Mouse (Mus musculus) heart, postnatal 14 days (tissue): ENCODE measurements around the gene Rab33a. TPM values are rescaled to one million over a fixed set of nuclear protein-coding genes. Genes with fewer than 3 reads are reported as not detected.

Source experiments
- DNase-seq, 2 experiments: peaks; one replicate each; pipeline ENCODE4 v3.0.0; 2021 to 2022
- intact Hi-C: fragments of 180-260 bp; cut with DNase I; formaldehyde crosslinking; loops from one replicate; pipeline ENCODE4 v1.15.1; 2025
- long read RNA-seq, 2 experiments: library from polyadenylated mRNA; stranded (forward); transcript quantifications; one replicate each; pipeline ENCODE4 v2.0.0; 2021
- total RNA-seq, 2 experiments: library from RNA; stranded (reverse); gene quantifications; 2 replicates each; pipeline ENCODE4 v1.2.3; 2021

Rab33a gene
- total RNA-seq: under 1 TPM in 1 of 2 experiments, not detected in 1; 0.24 TPM
- long read RNA-seq, experiment 1: 0 reads
- long read RNA-seq, experiment 2, partial matches to known transcripts: 0 of 1 reads
- long read RNA-seq, experiment 2, other reads (novel, unspliced or antisense): 0 of 1 reads

DNA sequence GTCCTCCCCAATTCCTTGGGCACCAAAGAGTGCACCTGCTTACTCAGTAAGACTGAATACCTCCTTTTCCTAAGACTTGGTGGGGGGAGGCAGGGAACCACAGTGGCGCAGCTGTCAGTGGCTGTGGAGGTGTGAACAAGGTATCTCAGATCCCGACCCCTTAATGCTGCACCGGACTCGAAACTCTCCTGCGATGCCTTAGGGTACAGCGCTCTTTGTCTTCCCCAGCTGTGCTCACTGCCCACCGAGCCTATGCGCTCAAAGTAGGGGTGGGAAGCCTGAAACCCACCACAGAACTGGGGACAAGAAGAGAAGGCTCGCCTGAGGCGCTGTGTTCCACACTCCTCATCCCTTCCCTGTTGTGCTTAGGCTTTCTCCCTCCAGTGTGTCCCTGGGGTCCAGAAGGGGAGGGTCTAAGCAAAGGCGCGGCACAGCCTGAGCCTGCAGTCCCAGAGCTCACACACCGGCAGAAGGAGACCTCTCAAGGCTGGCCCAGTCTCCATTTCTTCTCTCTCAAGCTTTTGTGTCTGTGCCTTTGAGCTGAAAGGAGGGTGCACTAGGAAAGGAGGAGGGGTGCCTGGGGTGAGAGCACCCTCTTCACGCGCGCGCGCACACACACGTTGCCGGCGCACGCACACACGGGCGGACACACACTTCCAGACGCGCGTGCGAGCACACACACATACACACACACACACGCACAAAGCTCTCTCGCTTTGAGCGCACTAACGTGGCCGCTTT lies at the start of gene Rab33a:
Rab33a (plus strand) TSS at position 478 of the 741 bp plus-strand sequence.
- DNase-seq: peak; percentile 8 to 9
- intact Hi-C loops: no loop called here

DNA sequence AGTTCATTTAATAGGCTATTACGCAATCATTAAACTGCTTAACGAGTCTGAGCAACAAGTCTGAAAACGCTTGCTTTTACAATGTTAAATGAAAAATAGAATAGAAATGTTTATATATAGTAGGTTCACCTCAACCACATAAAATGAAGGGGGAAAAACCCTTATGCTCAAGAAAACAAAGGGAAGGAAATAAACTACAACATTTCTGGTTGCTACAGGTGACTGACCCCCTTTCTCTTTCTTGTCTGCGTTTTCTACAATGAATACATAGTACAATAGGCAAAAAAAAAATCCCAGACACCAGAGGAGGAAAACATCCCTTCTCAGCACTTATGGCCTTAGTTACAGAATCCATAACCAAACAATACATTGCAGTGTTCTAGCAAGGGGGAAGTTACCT lies 38.0 kb upstream of the Rab33a start:
- intact Hi-C loops: no loop called here
- DNase-seq: no peak

DNA sequence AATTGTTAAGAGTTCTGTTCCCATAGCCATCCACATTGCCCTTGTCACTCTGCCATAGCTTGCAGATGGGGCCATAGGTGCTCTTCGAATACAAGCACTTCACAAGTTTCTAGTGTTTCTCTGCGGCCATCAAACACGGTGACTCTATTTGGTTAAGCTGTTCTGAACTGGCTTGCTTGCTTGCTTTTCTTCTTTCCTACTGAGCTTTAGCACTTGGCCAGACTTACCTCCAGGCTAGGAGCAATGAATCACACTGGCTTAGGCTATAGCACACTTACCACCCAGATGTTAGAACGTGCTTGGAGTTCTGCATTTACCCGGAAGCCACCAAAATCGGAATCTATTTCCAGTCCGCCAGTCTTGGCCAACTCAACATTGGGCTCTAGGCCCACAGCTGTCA lies 37.4 kb upstream of the Rab33a start:
- intact Hi-C loops: no loop called here
- DNase-seq: no peak

DNA sequence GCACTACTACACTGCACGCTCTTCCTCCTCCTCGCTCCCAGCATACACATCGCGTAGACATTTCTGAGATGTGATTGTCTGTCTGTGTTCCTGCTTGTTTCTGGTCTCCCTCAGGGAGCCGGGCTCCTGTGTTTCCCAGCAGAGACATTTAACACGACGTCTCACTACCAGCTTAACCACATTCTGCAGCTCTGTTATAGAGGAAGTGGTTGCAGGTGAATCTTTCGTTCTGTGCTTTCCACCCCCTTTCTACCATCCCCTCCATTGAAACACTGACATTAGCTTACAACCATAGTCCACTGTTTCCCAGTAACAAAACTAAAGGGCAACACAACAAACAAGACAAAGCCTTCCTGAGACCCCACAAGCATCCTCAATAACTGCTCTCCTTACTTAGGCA lies 25.3 kb upstream of the Rab33a start:
- DNase-seq: no peak
- intact Hi-C loops: no loop called here

DNA sequence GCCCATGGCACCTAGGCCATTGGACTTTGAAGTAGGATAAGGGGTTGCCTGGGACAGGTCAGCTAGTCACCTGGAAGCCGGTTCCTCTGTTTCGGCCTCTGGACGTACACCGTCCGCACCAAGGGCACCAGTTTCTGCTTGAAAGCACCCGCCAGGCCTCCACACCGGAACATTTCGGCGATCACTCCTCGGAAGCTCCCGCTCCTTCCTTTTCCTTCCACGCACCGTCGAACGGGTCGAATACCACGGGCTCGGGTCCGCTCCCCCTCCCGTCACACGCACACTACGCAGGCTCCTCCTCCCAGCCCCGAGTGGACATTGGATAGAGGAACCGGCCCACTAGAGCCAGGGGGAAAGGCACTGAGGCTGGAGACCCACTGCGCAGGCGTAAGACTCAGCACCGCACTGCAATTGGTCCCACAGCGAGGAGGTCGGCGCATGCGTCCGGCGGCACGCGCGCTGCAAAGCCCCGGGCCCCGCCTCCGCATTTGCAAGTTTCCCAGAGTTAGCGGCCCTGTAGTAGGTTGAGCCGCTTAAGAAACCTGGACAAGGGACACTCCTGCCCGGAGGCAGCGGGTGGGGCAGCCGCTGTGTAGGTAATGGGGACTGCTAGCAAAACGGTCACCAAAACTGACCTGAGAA lies 5.8 kb upstream of the Rab33a start, which contains the start of gene Aifm1:
Aifm1 (minus strand) TSS at position 398 of the 642 bp plus-strand sequence.
- intact Hi-C loops: no loop called here

DNA sequence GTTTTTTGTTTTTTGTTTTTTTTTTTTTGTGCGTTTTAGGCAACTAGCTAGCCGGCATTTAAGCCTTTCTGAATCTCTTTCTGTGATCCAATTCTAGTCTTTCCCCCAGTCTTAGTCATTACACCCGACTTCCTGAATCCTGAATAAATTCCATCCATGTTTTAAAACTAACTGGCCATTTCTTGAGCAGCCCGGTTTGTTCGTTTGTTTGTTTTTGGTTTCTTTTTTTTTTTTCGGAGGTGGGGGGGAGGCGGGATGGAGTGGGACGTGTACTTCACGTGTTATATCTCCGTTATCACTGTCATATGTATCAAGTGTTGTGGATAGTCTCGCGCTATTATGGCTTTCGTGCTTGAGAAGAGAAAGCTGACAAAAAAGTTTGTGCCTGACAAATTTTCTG lies 5.3 kb upstream of the Rab33a start:
- intact Hi-C loops: no loop called here
- DNase-seq: no peak

More for the DNA sequence above, 5.8 kb upstream of the Rab33a start, which contains the start of gene Aifm1:
- peak; percentile 90 to 92 for DNase-seq

DNA sequence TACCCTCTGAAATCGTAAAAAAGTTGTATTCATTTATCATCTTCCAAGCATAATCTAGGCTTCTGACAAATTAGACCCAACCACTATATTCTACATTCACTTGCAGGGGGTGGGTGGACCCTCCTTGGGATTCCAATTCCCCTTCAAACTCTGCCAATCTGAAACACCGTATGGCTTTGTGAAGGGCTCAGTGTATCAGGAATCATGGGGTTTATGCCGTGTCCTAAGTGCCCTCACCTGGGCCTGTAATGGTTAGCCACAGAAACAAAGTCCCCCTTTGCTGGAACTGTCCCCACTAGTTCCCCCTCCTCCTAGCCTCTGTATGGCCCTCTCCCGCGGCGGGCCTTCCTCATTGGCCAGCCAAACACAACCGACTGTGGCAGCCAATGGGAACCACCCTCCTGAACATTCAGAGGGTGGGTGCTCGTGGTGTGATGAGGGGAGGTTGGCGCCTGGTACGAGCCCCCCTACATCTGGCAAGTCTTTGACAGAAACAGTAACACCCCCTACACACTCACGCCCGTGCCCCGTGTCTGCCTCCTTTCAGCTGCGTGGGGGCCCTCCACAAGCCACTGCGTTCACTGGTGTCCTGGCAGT lies 776 bp upstream of the Rab33a start:
- DNase-seq: no peak
- intact Hi-C loops: no loop called here

DNA sequence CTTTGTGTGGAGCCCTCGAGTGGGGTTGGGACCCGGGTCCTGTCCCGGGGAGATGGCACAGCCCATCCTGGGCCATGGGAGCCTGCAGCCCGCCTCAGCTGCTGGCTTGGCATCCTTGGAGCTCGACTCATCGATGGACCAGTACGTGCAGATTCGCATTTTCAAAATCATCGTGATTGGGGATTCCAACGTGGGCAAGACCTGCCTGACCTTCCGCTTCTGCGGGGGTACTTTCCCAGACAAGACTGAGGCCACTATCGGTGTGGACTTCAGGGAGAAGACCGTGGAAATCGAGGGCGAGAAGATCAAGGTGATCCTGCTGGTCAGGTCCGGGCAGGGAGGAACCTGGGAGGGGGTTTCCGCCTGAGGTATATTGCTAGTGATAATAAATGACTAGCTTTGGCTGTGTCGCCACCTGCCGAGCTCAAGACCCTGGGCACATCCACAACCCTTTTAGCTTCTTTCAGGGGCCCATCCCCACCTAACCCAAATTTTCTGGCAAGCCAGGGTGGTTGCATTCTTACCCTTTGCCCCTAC lies 532 bp downstream of the Rab33a start:
- no peak for DNase-seq
- intact Hi-C loops: no loop called here

DNA sequence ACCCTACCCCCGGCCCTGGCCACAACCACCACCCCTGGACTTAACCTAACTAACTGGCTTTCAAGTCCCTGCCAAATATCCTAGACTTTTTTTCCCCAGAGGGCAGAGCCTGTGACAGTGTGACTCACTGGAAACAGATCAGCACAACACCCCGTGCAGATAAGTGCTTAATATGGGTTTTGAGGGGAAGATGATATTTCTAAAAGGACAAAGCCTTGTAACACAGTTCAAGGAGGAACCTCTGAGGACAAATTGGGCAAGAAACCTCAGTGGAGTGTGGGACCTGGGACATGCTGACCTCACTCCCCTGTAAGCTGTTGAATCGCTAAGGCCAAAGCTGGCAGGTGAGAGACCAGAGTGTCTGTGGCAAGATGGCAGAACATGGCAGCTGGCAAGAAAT lies 2.6 kb downstream of the Rab33a start:
- intact Hi-C loops: no loop called here
- DNase-seq: no peak

DNA sequence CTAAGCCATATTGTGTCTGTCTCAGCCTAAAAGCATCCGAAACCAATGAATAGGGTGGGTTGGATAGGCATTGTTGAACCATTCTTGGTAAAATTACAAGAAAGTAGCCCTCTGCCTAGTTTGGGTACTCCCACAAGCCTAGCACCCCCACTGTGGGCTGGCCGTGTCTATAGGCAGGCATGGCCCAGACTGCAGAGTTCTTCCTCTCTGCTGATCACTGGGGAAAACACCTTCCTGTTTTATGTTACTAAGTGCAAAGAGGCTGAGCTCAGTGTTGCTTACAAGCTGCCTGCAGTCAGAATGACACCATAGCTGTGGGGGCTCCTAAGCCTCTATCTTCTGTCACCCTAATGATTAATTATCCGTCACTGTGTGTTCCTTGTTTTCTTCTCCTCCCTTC lies 4.4 kb downstream of the Rab33a start:
- intact Hi-C loops: no loop called here
- no peak for DNase-seq

DNA sequence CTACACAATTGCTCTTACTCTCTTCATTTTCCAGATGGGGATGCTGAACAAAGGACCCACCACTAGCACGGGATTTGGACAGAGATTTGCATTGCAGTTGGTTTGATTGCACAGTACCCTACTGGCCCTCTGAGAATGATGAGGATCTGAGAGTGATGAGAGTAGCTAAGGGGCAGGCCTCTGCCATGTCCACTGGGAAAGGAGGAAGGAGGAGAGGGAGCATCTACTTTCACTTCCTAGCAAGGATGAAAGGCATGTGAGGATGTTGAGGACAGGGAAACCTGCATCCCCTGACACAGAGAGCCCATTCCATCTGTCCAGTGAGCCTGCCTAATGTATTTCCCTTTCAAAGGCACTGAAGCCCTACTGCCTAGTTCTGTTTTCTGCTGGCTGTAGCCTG lies 6.2 kb downstream of the Rab33a start:
- intact Hi-C loops: loop anchor here (5.0 kb wide), 1 partner anchor 538 kb away; no protein-coding TSS in a partner anchor
- no peak for DNase-seq

DNA sequence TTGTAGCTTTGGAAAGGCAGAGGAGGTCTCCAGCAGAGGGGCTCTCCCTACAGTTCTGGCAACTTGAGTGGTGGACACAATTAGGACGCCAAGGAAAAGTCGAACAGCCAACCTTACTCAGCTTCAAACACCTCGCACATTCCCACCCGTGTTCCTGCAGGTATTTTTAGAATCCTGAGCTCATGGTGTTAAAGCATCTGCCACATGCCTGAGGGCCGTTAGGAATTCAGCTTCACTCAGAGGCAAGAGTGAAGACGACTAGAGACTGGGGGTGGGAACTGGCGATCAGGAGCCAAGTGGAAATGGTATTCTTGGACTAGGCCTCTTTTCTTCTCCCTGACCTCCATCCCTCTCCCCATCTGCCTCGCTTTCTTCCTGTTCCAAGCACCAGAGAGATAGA lies 6.8 kb downstream of the Rab33a start:
- intact Hi-C loops: loop anchor here (5.0 kb wide), 1 partner anchor 539 kb away; no protein-coding TSS in a partner anchor
- no peak for DNase-seq

DNA sequence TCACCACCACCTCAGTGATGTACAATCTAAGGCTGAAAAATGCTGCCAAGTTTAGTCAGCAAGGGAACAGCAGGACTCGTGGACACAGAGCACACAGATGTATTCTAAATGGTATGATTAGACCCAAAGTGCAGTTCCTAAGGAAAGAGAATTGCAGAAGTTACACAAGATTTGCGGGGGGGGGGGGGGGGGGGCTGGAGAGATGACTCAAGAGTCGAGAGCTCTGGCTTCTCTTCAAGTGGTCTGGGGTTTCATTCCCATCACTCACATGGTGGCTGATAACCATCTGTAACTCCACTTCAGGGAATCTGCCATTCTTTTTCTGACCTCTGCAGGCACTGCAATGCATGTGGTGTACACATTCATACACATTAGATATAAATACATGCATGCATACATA lies 7.3 kb downstream of the Rab33a start:
- intact Hi-C loops: loop anchor here (5.0 kb wide), 1 partner anchor 539 kb away; no protein-coding TSS in a partner anchor
- DNase-seq: no peak

DNA sequence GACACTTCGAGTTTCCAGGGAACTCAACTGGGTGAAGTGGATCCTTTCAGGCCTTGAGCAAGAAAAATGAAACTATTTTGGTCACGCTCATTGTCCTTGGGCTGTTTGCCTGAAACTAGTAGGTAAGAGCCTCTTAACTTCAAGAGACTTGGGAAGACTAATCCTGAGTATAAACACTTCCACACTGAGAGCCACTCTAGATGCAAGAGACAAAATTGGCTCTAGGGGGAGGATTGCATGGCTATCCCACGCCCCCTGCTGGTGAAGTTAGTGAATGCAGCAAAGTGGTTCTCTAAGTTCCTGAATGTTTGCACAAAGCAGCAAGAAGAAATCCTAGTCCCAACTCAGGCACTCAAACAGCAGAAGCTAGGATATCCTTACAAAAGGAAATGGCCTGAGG lies 13.1 kb downstream of the Rab33a start:
- intact Hi-C loops: loop anchor here (1.0 kb wide), 1 partner anchor 109 kb away; no protein-coding TSS in a partner anchor
- DNase-seq: peak; percentile 65 to 80

Other genes with a start within 250 kb of the Rab33a start
- 1 to 10 TPM; 8.2 to 8.8 TPM for gene Bcorl1, start 177.9 kb upstream of the Rab33a start, total RNA-seq
- 10 to 100 TPM in 1 of 2 experiments, 1 to 10 TPM in 1; 8.4 to 12.3 TPM for gene Elf4, start 56.2 kb upstream of the Rab33a start, total RNA-seq
- 100 to 1,000 TPM in 1 of 2 experiments, 10 to 100 TPM in 1; 91.4 to 105 TPM for gene Aifm1, start 5.7 kb upstream of the Rab33a start, total RNA-seq
- 1 to 10 TPM; 8.2 to 9.4 TPM for gene Zfp280c, start 75.2 kb downstream of the Rab33a start, total RNA-seq
- gene Slc25a14, start 104.1 kb downstream of the Rab33a start, total RNA-seq: 1 to 10 TPM; 2.3 to 2.5 TPM
- gene Gpr119, start 155.2 kb downstream of the Rab33a start, total RNA-seq: not detected
- gene Rbmx2, start 175.7 kb downstream of the Rab33a start, total RNA-seq: 1 to 10 TPM; 2.4 to 2.6 TPM